Mouse (Mus musculus): ENCODE results near the gene Iqgap3.

GRCm38 (mm10) chr3:88102196-88102595, 20.4 kb downstream of the Iqgap3 start:
- no peak for TF ChIP-seq CTCF (IDR thresholded peaks at IDR 0.05; ENCODE audit: borderline replicate concordance, insufficient read depth, low read length)
- no peak for TF ChIP-seq POLR2A (IDR thresholded peaks at IDR 0.05; ENCODE audit: low read depth, low read length)

Data from embryonic fibroblast, embryonic 13.5 days (primary cell).